Mouse (Mus musculus): Measurements from ENCODE around the gene Arvcf.

- no peak for TF ChIP-seq POLR2A (IDR thresholded peaks at IDR 0.05; ENCODE audit: control insufficient read depth, extremely low read depth, insufficient read depth, low read length, poor library complexity)
- no peak for TF ChIP-seq CTCF (IDR thresholded peaks at IDR 0.05; ENCODE audit: borderline replicate concordance, control insufficient read depth, extremely low read depth, insufficient read depth, low read length, poor library complexity)
These were observed 19.5 kb upstream of the Arvcf start for GRCm38 (mm10) chr16:18328524-18328923.
